Mouse (Mus musculus): ENCODE results near the gene Agbl4. TPM values are rescaled to one million over a fixed set of nuclear protein-coding genes. Genes with fewer than 3 reads are reported as not detected.

The Agbl4 gene
- polyA plus RNA-seq, 1 experiment from 2014 or later: 0.16 TPM

- Histone ChIP-seq H3K4me2 (ENCODE audit: low read depth, low read length) (no peak overlapping the region), H3K9me3 (ENCODE audit: control insufficient read depth, low read length) (no peaks in the 10 kb centered on the region), H3K36me3 (ENCODE audit: control insufficient read depth, insufficient read depth, low read length) (no peaks in the 10 kb centered on the region), H3K27ac (ENCODE audit: low read length) (no peak overlapping the region), H3K4me3 (ENCODE audit: low read length) (no peak overlapping the region), H3K4me1 (ENCODE audit: control insufficient read depth, insufficient read depth, low read length) (0 out of 2 replicates have a peak, but pooled peaks cover 3% of the 10 kb centered on the region), H3K27me3 (replicated peaks; ENCODE audit: control insufficient read depth, insufficient read depth, low read length) (no peaks in the 10 kb centered on the region), H3K9ac (ENCODE audit: low read depth, low read length) (no peak overlapping the region)
- 54% methylated on average over 1 of the region's 1 CpGs for WGBS
- no peak for ATAC-seq
Measured at GRCm38 (mm10) chr4:111597986-111598385, 1200.5 kb downstream of the Agbl4 start.

GRCm38 (mm10) chr4:111603194-111603593, 1205.7 kb downstream of the Agbl4 start:
- no peak overlapping the region for H3K27ac ChIP-seq (ENCODE audit: low read length)
- 74% methylated on average over 2 of the region's 2 CpGs for whole genome bisulfite sequencing
- H3K4me2 ChIP-seq (ENCODE audit: low read depth, low read length): no peak overlapping the region
- no peak overlapping the region for H3K4me3 ChIP-seq (ENCODE audit: low read length)
- H3K9ac ChIP-seq (ENCODE audit: low read depth, low read length): no peak overlapping the region
- no peaks in the 10 kb centered on the region for H3K36me3 ChIP-seq (ENCODE audit: control insufficient read depth, insufficient read depth, low read length)
- H3K27me3 ChIP-seq (replicated peaks; ENCODE audit: control insufficient read depth, insufficient read depth, low read length): no peaks in the 10 kb centered on the region
- no peak for ATAC-seq
- H3K9me3 ChIP-seq (ENCODE audit: control insufficient read depth, low read length): no peaks in the 10 kb centered on the region
- no peaks in the 10 kb centered on the region for H3K4me1 ChIP-seq (ENCODE audit: control insufficient read depth, insufficient read depth, low read length)

DNA sequence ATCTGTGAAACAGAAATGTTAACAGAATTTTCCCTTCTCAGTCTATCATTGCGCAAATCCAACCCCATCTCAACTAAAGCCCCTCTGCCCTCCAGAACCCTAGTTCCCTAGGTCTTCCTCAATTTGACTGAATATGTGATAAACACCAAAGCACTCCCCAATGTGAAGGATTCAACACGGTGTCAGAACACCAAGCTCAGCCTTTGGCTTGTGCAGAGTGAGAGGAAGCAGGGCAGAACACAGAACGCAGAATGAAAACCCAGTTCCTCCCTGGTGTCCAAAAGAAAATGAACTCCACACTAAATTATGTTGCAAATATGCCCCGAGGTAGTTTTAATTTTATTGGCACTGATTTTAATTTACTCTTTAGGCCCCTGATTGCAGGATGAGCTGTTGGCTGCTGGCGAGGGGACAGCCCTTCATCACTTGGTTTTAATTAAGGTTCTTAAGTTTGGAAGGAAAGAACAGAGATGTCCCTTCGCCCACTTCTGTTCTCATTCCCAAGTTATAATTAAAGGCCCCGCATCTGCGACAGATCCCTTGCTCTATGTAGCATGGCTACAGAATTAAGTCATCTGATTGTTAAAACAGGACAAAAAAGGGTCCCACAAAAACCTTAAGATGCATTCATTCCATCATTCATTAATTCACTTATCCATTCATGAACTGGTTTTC, 1210.5 kb downstream of the Agbl4 start:
- no peaks in the 10 kb centered on the region for H3K9me3 ChIP-seq (ENCODE audit: control insufficient read depth, low read length)
- no peak overlapping the region for H3K4me2 ChIP-seq (ENCODE audit: low read depth, low read length)
- H3K27ac ChIP-seq (ENCODE audit: low read length): no peak overlapping the region
- H3K4me1 ChIP-seq (ENCODE audit: control insufficient read depth, insufficient read depth, low read length): no peaks in the 10 kb centered on the region
- no peaks in the 10 kb centered on the region for H3K36me3 ChIP-seq (ENCODE audit: control insufficient read depth, insufficient read depth, low read length)
- H3K27me3 ChIP-seq (replicated peaks; ENCODE audit: control insufficient read depth, insufficient read depth, low read length): no peaks in the 10 kb centered on the region
- 85% methylated on average over 8 of the region's 8 CpGs for WGBS
- ATAC-seq: no peak
- H3K9ac ChIP-seq (ENCODE audit: low read depth, low read length): no peak overlapping the region
- no peak overlapping the region for H3K4me3 ChIP-seq (ENCODE audit: low read length)

DNA sequence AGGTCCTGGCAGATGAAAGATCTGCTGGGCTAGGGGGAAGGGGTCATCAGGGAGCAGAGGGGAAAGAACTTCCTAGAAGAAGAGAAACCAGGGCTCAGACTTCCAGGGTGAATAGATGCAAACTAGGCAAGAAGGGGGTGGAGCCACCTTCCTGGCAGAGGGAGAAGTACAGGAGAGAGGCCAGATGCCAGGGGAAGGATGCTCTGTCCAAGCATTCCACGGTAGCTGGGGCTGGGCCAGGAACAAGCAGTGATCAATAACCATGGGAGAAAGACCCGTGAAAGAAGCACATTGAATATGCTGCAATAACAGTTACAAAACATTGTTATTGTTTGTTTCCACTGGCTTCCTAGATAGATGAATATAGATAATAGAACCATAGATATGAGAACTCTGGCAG, 1224.4 kb downstream of the Agbl4 start:
- no peaks in the 10 kb centered on the region for H3K36me3 ChIP-seq (ENCODE audit: control insufficient read depth, insufficient read depth, low read length)

GRCm38 (mm10) chr4:111624914-111625313, 1227.5 kb downstream of the Agbl4 start:
- Histone ChIP-seq H3K36me3 (ENCODE audit: control insufficient read depth, insufficient read depth, low read length) (no peaks in the 10 kb centered on the region), H3K4me1 (ENCODE audit: control insufficient read depth, insufficient read depth, low read length) (no peaks in the 10 kb centered on the region), H3K27ac (ENCODE audit: low read length) (no peak overlapping the region), H3K27me3 (replicated peaks; ENCODE audit: control insufficient read depth, insufficient read depth, low read length) (no peaks in the 10 kb centered on the region), H3K9ac (ENCODE audit: low read depth, low read length) (no peak overlapping the region), H3K4me2 (ENCODE audit: low read depth, low read length) (no peak overlapping the region), H3K9me3 (ENCODE audit: control insufficient read depth, low read length) (no peaks in the 10 kb centered on the region), H3K4me3 (ENCODE audit: low read length) (no peak overlapping the region)
- no peak for ATAC-seq
- WGBS: 43% methylated on average over 5 of the region's 5 CpGs

More for the DNA sequence above, 1224.4 kb downstream of the Agbl4 start:
- no peaks in the 10 kb centered on the region for H3K27me3 ChIP-seq (replicated peaks; ENCODE audit: control insufficient read depth, insufficient read depth, low read length)
- H3K27ac ChIP-seq (ENCODE audit: low read length): no peak overlapping the region
- no peaks in the 10 kb centered on the region for H3K4me1 ChIP-seq (ENCODE audit: control insufficient read depth, insufficient read depth, low read length)
- ATAC-seq: no peak
- H3K4me3 ChIP-seq (ENCODE audit: low read length): no peak overlapping the region
- H3K4me2 ChIP-seq (ENCODE audit: low read depth, low read length): no peak overlapping the region
- no peak overlapping the region for H3K9ac ChIP-seq (ENCODE audit: low read depth, low read length)
- no peaks in the 10 kb centered on the region for H3K9me3 ChIP-seq (ENCODE audit: control insufficient read depth, low read length)
- 36% methylated on average over 2 of the region's 2 CpGs for WGBS

- H3K4me1 ChIP-seq (ENCODE audit: control insufficient read depth, insufficient read depth, low read length): no peaks in the 10 kb centered on the region
- 36% methylated on average over 8 of the region's 8 CpGs for WGBS
- H3K4me2 ChIP-seq (ENCODE audit: low read depth, low read length): no peak overlapping the region
- H3K27me3 ChIP-seq (replicated peaks; ENCODE audit: control insufficient read depth, insufficient read depth, low read length): no peaks in the 10 kb centered on the region
- H3K9ac ChIP-seq (ENCODE audit: low read depth, low read length): no peak overlapping the region
- ATAC-seq: peak; percentile 55; the same call in 1 of the 2 replicates
- no peaks in the 10 kb centered on the region for H3K36me3 ChIP-seq (ENCODE audit: control insufficient read depth, insufficient read depth, low read length)
- H3K4me3 ChIP-seq (ENCODE audit: low read length): no peak overlapping the region
- no peak overlapping the region for H3K27ac ChIP-seq (ENCODE audit: low read length)
- no peaks in the 10 kb centered on the region for H3K9me3 ChIP-seq (ENCODE audit: control insufficient read depth, low read length)
Measured at GRCm38 (mm10) chr4:111626118-111626830, 1228.8 kb downstream of the Agbl4 start.

GRCm38 (mm10) chr4:111632615-111633014, 1235.2 kb downstream of the Agbl4 start:
- Histone ChIP-seq H3K9ac (ENCODE audit: low read depth, low read length) (no peak overlapping the region), H3K36me3 (ENCODE audit: control insufficient read depth, insufficient read depth, low read length) (no peaks in the 10 kb centered on the region), H3K9me3 (ENCODE audit: control insufficient read depth, low read length) (no peaks in the 10 kb centered on the region), H3K4me1 (ENCODE audit: control insufficient read depth, insufficient read depth, low read length) (no peaks in the 10 kb centered on the region), H3K4me3 (ENCODE audit: low read length) (no peak overlapping the region), H3K27ac (ENCODE audit: low read length) (no peak overlapping the region), H3K4me2 (ENCODE audit: low read depth, low read length) (no peak overlapping the region), H3K27me3 (replicated peaks; ENCODE audit: control insufficient read depth, insufficient read depth, low read length) (no peaks in the 10 kb centered on the region)
- WGBS: 88% methylated on average over 1 of the region's 1 CpGs
- no peak for ATAC-seq

GRCm38 (mm10) chr4:111635538-111636124, 1238.2 kb downstream of the Agbl4 start:
- WGBS: 83% methylated on average over 3 of the region's 3 CpGs
- no peak for ATAC-seq

GRCm38 (mm10) chr4:111638948-111639708, 1241.7 kb downstream of the Agbl4 start:
- H3K4me1 ChIP-seq (ENCODE audit: control insufficient read depth, insufficient read depth, low read length): no peaks in the 10 kb centered on the region
- no peak overlapping the region for H3K4me2 ChIP-seq (ENCODE audit: low read depth, low read length)
- no peak overlapping the region for H3K4me3 ChIP-seq (ENCODE audit: low read length)
- 67% methylated on average over 5 of the region's 5 CpGs for WGBS
- no peak overlapping the region for H3K27ac ChIP-seq (ENCODE audit: low read length)
- no peaks in the 10 kb centered on the region for H3K9me3 ChIP-seq (ENCODE audit: control insufficient read depth, low read length)
- ATAC-seq: peak; percentile 36; the same call in 1 of the 2 replicates
- no peak overlapping the region for H3K9ac ChIP-seq (ENCODE audit: low read depth, low read length)
- no peaks in the 10 kb centered on the region for H3K36me3 ChIP-seq (ENCODE audit: control insufficient read depth, insufficient read depth, low read length)
- H3K27me3 ChIP-seq (replicated peaks; ENCODE audit: control insufficient read depth, insufficient read depth, low read length): no peaks in the 10 kb centered on the region

More at GRCm38 (mm10) chr4:111635538-111636124, 1238.2 kb downstream of the Agbl4 start:
- H3K36me3 ChIP-seq (ENCODE audit: control insufficient read depth, insufficient read depth, low read length): no peaks in the 10 kb centered on the region
- H3K9ac ChIP-seq (ENCODE audit: low read depth, low read length): no peak overlapping the region
- H3K27ac ChIP-seq (ENCODE audit: low read length): no peak overlapping the region
- no peaks in the 10 kb centered on the region for H3K27me3 ChIP-seq (replicated peaks; ENCODE audit: control insufficient read depth, insufficient read depth, low read length)
- H3K4me1 ChIP-seq (ENCODE audit: control insufficient read depth, insufficient read depth, low read length): no peaks in the 10 kb centered on the region
- no peak overlapping the region for H3K4me3 ChIP-seq (ENCODE audit: low read length)
- no peaks in the 10 kb centered on the region for H3K9me3 ChIP-seq (ENCODE audit: control insufficient read depth, low read length)
- H3K4me2 ChIP-seq (ENCODE audit: low read depth, low read length): no peak overlapping the region
